Mouse (Mus musculus): ENCODE measurements around the gene Gm960.

Gene Gm960

DNA sequence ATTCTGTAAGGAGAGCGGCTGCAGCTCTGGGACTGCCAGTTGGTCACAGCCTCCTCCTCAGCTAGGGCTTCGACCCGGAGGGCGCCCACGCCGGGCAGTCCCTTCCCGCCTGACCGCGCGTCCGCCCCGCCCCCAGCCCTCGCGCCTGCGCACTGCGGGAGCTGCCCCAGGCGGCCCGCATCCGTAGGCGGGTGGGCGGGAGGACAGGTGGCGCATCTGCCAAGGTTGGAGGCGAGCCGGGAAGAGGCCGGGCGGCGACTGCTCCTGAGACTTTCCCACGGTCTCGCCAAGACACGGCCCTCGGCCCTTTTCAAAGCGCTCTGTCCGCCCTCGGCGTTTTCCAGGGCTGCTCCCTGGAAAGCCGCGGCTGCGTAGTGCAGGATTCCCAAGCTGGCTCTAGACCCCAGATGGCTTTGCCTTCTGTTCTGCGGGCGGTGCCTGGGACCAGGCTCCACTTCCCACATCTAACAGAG, at the start of gene Gm960:
Gene Gm960, minus strand, starts transcription at position 464 of the 473 bp plus-strand sequence.
- DNase-seq (ENCODE audit: low spot score in 2 of 2): peak; percentile 84 to 88

DNA sequence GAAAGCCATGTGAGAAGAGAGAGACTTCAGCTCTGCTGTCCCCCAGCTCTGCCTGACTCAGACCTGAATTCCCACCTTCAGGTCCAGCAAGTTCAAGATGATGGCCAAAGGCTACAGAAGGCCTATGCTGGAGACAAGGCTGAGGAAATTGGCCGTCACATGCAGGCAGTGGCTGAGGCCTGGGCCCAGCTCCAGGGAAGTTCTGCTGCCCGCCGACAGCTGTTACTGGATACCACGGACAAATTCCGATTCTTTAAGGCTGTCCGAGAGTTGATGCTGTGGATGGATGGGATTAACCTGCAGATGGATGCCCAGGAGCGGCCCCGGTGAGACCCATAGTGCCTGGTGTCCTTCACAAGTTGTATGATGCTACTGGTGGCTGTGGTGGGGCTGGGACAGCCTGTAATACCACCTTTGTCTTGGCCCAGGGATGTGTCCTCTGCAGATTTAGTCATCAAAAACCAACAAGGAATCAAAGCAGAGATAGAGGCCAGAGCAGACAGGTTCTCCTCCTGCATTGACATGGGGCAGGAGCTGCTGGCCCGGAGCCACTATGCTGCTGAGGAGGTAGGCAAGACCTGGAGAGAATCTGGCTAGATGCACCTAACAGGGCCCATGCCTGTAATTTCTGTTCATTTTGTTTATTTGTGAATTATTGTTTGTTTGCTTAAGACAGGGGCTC, 49.3 kb upstream of the Gm960 start:
- DNase-seq (ENCODE audit: low spot score in 2 of 2): no peak

- no peak for DNase-seq (ENCODE audit: low spot score in 2 of 2)
Observed at GRCm38 (mm10) chr19:4746611-4747010, 48.1 kb upstream of the Gm960 start.

DNA sequence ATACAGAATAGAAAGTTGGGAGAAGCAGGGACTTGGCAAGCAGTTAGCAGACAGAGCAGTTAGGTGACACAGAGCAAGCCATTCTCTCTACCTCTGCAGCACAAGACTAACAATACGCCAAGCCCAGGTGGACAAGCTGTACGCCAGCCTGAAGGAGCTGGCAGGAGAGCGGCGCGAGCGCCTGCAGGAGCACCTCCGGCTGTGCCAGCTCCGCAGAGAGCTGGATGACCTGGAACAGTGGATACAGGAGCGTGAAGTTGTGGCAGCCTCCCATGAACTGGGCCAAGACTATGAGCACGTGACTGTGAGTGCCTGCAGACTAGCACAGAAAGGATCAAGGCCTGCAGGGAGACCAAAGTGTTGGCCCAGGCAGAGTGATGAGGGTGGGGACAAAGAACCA, 47.2 kb upstream of the Gm960 start:
- DNase-seq (ENCODE audit: low spot score in 2 of 2): no peak

DNA sequence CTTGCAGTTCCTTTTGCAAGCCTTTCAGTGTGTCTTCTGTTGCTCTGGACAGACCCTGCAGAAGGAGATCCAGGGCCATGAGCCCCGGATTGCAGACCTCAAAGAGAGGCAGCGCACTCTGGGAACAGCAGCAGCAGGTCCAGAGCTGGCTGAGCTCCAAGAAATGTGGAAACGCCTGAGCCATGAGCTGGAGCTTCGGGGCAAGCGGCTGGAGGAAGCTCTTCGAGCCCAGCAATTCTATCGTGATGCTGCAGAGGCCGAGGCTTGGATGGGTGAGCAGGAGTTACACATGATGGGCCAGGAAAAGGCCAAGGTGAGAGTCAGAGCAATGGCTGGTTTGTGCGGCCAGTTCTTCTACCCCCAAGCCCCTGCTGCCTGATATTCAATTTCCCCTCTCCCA, 46.6 kb upstream of the Gm960 start:
- no peak for DNase-seq (ENCODE audit: low spot score in 2 of 2)

GRCm38 (mm10) chr19:4744026-4744425, 45.6 kb upstream of the Gm960 start:
- no peak for DNase-seq (ENCODE audit: low spot score in 2 of 2)

DNA sequence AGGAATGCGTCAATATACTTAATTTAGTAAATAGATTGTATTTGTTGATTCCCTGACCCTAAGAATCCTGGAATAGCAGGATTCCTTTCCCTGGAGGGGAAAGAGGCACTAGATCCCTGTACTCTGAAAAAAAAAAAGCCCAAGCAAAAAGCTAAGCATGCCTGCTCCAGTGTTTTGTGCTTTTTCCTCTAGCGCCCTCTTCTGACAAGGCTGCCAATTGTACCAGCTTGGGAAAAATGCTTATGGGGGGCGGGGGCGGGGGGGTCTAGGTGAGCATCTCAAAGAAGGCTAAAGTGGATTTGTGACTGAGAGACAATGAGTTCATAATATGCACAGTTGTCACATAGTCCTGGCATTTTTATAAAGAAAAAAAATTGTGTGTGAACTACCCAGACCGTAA, 45.1 kb upstream of the Gm960 start:
- no peak for DNase-seq (ENCODE audit: low spot score in 2 of 2)

GRCm38 (mm10) chr19:4742229-4742628, 43.8 kb upstream of the Gm960 start:
- DNase-seq (ENCODE audit: low spot score in 2 of 2): no peak

DNA sequence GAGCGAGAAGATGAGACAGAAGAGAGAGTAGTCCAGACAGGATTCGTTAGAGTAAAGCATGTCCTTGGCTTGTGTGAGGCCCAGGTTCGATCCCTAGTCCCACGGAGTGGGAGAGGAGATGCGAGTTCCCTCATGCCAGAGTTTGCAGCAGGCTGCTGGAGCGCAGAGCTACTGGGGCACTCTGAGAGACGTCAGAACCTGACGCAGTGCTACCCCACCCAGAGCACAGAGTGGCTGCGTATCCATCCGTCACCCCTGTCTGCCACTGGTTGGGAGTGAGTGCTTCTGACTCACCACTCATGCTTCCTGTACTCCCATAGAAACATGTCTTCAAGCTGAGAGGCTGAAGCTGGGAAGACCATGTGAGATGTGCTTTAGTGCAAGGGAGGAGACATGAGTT, 43.0 kb upstream of the Gm960 start:
- DNase-seq (ENCODE audit: low spot score in 2 of 2): no peak

GRCm38 (mm10) chr19:4739762-4740161, 41.3 kb upstream of the Gm960 start:
- DNase-seq (ENCODE audit: low spot score in 2 of 2): no peak

DNA sequence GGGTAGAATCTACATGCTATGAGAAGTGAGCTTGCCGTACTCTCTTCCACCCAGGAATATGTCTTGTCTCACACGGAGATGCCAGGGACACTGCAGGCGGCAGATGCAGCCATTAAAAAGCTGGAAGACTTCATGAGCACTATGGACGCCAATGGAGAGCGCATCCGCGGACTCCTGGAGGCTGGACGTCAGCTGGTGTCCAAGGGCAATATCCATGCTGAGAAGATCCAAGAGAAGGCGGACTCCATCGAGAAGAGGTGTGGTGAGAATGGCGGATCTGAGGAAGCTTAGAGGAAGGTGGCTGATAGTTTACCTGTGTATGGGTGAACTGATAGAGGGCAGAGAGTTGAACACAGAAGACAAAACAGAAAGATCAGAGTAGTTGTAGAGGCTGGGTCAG, 40.6 kb upstream of the Gm960 start:
- no peak for DNase-seq (ENCODE audit: low spot score in 2 of 2)

DNA sequence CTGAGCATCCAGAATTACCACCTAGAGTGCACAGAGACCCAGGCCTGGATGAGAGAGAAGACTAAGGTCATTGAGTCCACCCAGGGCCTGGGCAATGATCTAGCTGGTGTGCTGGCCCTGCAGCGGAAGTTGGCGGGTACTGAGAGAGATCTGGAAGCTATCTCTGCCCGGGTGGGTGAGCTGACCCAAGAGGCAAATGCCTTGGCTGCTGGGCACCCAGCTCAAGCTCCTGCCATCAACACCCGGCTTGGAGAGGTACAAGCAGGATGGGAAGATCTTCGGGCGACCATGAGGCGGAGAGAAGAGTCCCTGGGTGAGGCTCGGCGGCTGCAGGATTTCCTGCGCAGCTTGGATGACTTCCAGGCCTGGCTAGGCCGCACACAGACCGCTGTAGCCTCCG, 39.4 kb upstream of the Gm960 start:
- no peak for DNase-seq (ENCODE audit: low spot score in 2 of 2)

GRCm38 (mm10) chr19:4733052-4733451, 34.6 kb upstream of the Gm960 start:
- no peak for DNase-seq (ENCODE audit: low spot score in 2 of 2)

DNA sequence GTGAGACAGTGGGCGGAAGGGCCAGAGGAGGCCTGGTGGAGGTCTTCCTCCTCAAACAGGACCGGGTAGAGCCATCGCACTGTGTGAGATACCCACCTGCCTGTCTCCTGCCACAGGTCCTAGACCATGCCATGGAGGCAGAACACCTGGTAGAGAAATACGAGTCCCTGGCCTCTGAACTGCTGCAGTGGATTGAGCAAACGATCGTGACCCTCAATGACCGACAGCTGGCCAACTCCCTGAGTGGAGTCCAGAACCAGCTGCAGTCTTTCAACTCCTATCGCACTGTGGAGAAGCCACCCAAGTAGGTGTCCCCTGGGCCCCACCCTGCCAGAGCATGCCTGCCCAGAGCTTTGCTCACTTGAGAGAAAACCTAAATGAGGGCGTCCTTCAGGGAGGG, 30.7 kb upstream of the Gm960 start:
- no peak for DNase-seq (ENCODE audit: low spot score in 2 of 2)

DNA sequence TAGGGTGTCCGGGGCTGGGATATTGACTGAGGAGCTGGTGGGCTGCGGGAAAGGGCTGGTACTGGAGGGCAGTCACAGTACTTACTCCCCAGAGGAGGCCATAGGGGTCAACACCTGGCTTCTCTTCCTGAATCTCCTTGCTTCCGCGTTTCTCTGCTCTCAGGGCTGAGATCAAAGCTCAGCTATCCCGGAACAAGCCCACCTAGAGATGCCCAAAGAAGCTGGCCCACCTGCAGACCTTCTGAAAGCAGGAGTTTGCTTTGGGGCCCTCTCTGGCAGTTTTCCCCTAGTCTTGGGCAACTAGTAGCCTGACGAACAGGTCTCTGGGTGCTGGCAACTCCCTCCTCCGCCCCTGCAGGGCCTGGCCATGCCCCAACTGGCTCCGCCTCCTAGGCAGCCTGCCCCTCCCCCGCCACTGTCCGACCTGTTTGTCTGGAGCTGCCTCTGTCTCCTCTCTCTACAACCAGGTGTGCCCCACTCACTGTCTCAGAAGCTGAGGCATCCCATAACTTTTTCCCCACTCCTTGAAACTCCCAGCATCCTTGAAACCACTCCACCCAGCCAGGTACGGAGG, 22.3 kb upstream of the Gm960 start:
- DNase-seq (ENCODE audit: low spot score in 2 of 2): no peak

DNA sequence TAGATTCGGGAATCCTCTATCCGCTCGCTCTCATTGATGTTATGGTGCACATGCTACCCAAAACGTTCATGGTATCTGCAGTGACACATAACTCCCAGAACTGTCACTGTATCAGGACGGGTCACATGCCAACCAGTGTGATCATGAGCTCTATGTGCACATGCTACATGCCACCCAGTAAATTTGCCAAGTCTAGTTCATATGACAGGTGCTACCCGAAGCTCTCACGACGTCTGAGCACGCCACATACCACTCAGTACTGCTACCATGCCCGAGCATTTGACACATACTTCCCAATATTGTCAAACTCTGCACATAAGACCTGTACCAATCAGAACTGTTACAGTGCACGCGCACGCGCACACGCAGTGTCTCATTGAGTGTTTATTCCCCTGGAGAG, 21.6 kb upstream of the Gm960 start:
- DNase-seq (ENCODE audit: low spot score in 2 of 2): no peak

GRCm38 (mm10) chr19:4719351-4719764, 20.9 kb upstream of the Gm960 start:
- DNase-seq (ENCODE audit: low spot score in 2 of 2): no peak

GRCm38 (mm10) chr19:4718716-4719115, 20.2 kb upstream of the Gm960 start:
- peak in 1 of 2 experiments; percentile 50 for DNase-seq (ENCODE audit: low spot score in 2 of 2)

DNA sequence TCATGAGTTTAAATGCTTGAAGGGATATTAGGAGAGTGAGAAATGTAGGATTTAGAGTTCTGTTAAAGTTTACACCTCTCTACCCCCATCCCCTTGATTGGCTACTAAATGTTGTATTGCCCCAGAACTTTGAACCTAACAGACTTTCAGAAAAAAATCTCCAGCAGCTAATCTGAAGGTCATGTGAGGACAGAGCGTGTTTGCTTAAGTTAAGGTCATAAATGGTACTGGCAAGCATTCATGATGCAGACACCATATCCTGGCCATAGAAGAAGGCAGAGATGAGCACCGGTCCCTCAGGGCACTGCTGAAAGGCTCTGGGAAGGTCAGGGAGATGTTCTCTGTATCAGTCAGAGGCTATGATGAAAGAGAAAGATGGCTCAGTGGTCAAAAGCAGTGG, 18.8 kb upstream of the Gm960 start:
- no peak for DNase-seq (ENCODE audit: low spot score in 2 of 2)

GRCm38 (mm10) chr19:4716756-4717155, 18.3 kb upstream of the Gm960 start:
- no peak for DNase-seq (ENCODE audit: low spot score in 2 of 2)

- no peak for DNase-seq (ENCODE audit: low spot score in 2 of 2)
Observed at GRCm38 (mm10) chr19:4713886-4714285, 15.4 kb upstream of the Gm960 start.

DNA sequence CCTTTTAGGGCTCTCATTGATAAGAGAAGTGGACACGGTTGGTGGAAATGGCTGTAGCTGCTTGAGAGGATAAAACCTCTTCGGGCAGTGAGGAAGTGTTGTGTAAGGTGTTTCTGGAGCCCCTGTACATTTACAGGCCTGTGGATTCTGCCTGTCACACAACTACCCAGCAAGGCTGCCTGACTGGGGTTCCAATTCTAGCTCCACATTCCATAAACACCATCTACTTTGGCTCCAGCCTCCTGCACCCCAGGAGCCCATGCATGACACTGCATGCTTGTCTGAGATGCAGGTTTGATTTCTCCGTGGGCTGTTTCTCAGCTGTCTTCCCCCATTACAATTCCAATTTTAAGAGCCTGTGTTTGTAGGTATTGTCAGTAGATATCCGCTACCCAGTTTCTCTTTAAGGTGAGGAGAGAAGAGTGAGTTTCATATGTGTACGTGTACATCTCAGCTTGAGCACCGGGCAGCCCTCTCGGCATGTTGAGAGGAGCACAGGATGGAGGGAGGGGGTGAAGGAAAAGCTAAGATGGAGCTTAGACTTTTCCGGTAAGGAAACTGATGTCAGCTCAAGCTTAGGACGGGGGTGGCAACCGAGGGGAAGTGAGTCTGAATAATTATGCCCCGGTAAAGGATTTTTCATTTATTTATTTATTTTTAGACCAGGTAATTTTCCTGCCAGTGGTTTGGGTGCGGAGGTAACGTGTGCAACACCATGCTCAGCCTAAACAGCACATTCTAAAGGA, 14.5 kb upstream of the Gm960 start:
- peak in 1 of 2 experiments; percentile 26 for DNase-seq (ENCODE audit: low spot score in 2 of 2)

All from right cerebral cortex, adult 2 months (tissue).